ENCODE assay signal across 8 mouse cellular contexts in genomic region chr11:102605553-102606416, GRCm38 (mm10). TPM values are rescaled to one million over a fixed set of nuclear protein-coding genes. Genes with fewer than 3 reads are reported as not detected.
A peak's percentile ranks its signal among the peaks of the same experiment; 100 is the strongest.
DNase-seq lines count a peak whose midpoint lies in the region; ATAC-seq and TF ChIP-seq lines count a peak whose summit lies in the region.

No protein-coding gene starts in this region.

- H3K4me1 ChIP-seq in liver, embryonic 11.5 days (replicated peaks; ENCODE audit: control insufficient read depth, insufficient read depth, low read length): no peaks in the 10 kb centered on the region
- H3K4me1 ChIP-seq in neural tube, embryonic 15.5 days: peaks cover 62% of the 10 kb centered on the region

- no peak for ATAC-seq in liver, embryonic 11.5 days (replicated peaks; ENCODE audit: low FRiP score)
- ATAC-seq in neural tube, embryonic 15.5 days (ENCODE audit: low FRiP score): no peak

- peak overlapping the region; percentile 47 for H3K4me3 ChIP-seq in left cerebral cortex, adult 2 months
- H3K4me3 ChIP-seq in liver, embryonic 11.5 days (ENCODE audit: low read depth, low read length): peak overlapping the region; percentile 53
- peak overlapping the region; percentile 72 for H3K4me3 ChIP-seq in neural tube, embryonic 15.5 days (replicated peaks)

- H3K9me3 ChIP-seq in liver, embryonic 11.5 days (ENCODE audit: control insufficient read depth, low read length): no peaks in the 10 kb centered on the region
- no peaks in the 10 kb centered on the region for H3K9me3 ChIP-seq in neural tube, embryonic 15.5 days (replicated peaks)

- peak overlapping the region; percentile 58 for H3K4me2 ChIP-seq in liver, embryonic 11.5 days
- H3K4me2 ChIP-seq in neural tube, embryonic 15.5 days: peak overlapping the region; percentile 90

- WGBS in liver, embryonic 11.5 days: 4% methylated on average over 62 of the region's 62 CpGs
- under 1% methylated on average over 62 of the region's 62 CpGs for WGBS in neural tube, embryonic 15.5 days

- 0 out of 2 replicates have a peak overlapping the region, but pooled peaks have one; percentile 11 for H3K27ac ChIP-seq in left cerebral cortex, adult 2 months
- peak overlapping the region; percentile 62 for H3K27ac ChIP-seq in liver, embryonic 11.5 days (ENCODE audit: low read depth, low read length)
- H3K27ac ChIP-seq in neural tube, embryonic 15.5 days (replicated peaks): peak overlapping the region; percentile 91

- intact Hi-C loops in left cerebral cortex, adult 2 months (cut with DNase I): loop anchor here (2.0 kb wide), 1 partner anchor 27 kb away; the partner anchor contains the start of gene Gm11627
- intact Hi-C loops in heart, postnatal 14 days (cut with DNase I): loop anchor here (5.0 kb wide), 2 partner anchors 33 to 37 kb away; no protein-coding TSS in a partner anchor

- DNase-seq in left cerebral cortex, adult 2 months (ENCODE audit: extremely low spot score in 1 of 2, low spot score in 2 of 2): no peak
- no peak for DNase-seq in left cerebral cortex, adult 11 months (ENCODE audit: low spot score)
- peak; percentile 72 for DNase-seq in embryo, embryonic 11 days
- DNase-seq in heart, postnatal 14 days: peak; percentile 31
- DNase-seq in liver, embryonic 11.5 days (ENCODE audit: low spot score): peak; percentile 48
- no peak for DNase-seq in adrenal gland, postnatal 14 days
- DNase-seq in spleen, postnatal 36 days (ENCODE audit: low spot score in 2 of 2): no peak

- peaks cover 76% of the 10 kb centered on the region for H3K27me3 ChIP-seq in liver, embryonic 11.5 days (replicated peaks; ENCODE audit: control insufficient read depth, insufficient read depth, low read length)
- H3K27me3 ChIP-seq in neural tube, embryonic 15.5 days (replicated peaks): no peaks in the 10 kb centered on the region

- no peaks in the 10 kb centered on the region for H3K36me3 ChIP-seq in liver, embryonic 11.5 days (ENCODE audit: control insufficient read depth, insufficient read depth, low read length)
- no peaks in the 10 kb centered on the region for H3K36me3 ChIP-seq in neural tube, embryonic 15.5 days

- no peak for TF ChIP-seq CTCF in left cerebral cortex, adult 2 months (IDR thresholded peaks at IDR 0.05)

- peak overlapping the region; percentile 71 for H3K9ac ChIP-seq in liver, embryonic 11.5 days (ENCODE audit: low read depth, low read length)
- H3K9ac ChIP-seq in neural tube, embryonic 15.5 days (replicated peaks): peak overlapping the region; percentile 63

RNA-seq across cellular contexts. Expression of gene Fzd2, which starts 1.6 kb away (rescaled TPM):
- total RNA-seq in left cerebral cortex, adult 2 months (2021): 10 to 100 TPM; 10.9 to 11.7 TPM
- total RNA-seq in heart, postnatal 14 days (2021): 1 to 10 TPM; 5.6 to 7.3 TPM
- 8.4 and 9.0 TPM in 2 replicates for polyA plus RNA-seq in liver, embryonic 11.5 days (2014; fragmentation: Nextera tagmentation; extraction: Ambion mirVana)
- 8.0 and 10.8 TPM in 2 replicates for polyA plus RNA-seq in neural tube, embryonic 15.5 days (2015; fragmentation: Nextera tagmentation; extraction: Ambion mirVana)
- 4.0 and 4.4 TPM in 2 replicates for total RNA-seq in adrenal gland, postnatal 14 days (2021)

RNA-seq across cellular contexts. Expression of gene Gm11627, which starts 26.5 kb away (rescaled TPM):
- total RNA-seq in left cerebral cortex, adult 2 months (2021): 1 to 10 TPM; 4.8 to 5.0 TPM
- total RNA-seq in heart, postnatal 14 days (2021): 1 to 10 TPM in 1 of 2 experiments, under 1 TPM in 1; 0.69 to 1.8 TPM
- polyA plus RNA-seq in liver, embryonic 11.5 days (2014; fragmentation: Nextera tagmentation; extraction: Ambion mirVana): 1.2 and 1.4 TPM in 2 replicates
- polyA plus RNA-seq in neural tube, embryonic 15.5 days (2015; fragmentation: Nextera tagmentation; extraction: Ambion mirVana): 6.6 and 7.1 TPM in 2 replicates
- total RNA-seq in adrenal gland, postnatal 14 days (2021): 0.44 and 0.60 TPM in 2 replicates

RNA-seq across cellular contexts. Expression of gene Gpatch8, which starts 49.6 kb away (rescaled TPM):
- 10 to 100 TPM; 57.1 to 60.5 TPM for total RNA-seq in left cerebral cortex, adult 2 months (2021)
- 10 to 100 TPM; 24.7 to 25.7 TPM for total RNA-seq in heart, postnatal 14 days (2021)
- 30.0 and 35.4 TPM in 2 replicates for polyA plus RNA-seq in liver, embryonic 11.5 days (2014; fragmentation: Nextera tagmentation; extraction: Ambion mirVana)
- 68.2 and 71.6 TPM in 2 replicates for polyA plus RNA-seq in neural tube, embryonic 15.5 days (2015; fragmentation: Nextera tagmentation; extraction: Ambion mirVana)
- total RNA-seq in adrenal gland, postnatal 14 days (2021): 29.7 and 29.9 TPM in 2 replicates

RNA-seq across cellular contexts. Expression of gene Meioc, which starts 57.7 kb away (rescaled TPM):
- not detected for total RNA-seq in left cerebral cortex, adult 2 months (2021)
- not detected for total RNA-seq in heart, postnatal 14 days (2021)
- polyA plus RNA-seq in liver, embryonic 11.5 days (2014; fragmentation: Nextera tagmentation; extraction: Ambion mirVana): 0.25 and 0.36 TPM in 2 replicates
- polyA plus RNA-seq in neural tube, embryonic 15.5 days (2015; fragmentation: Nextera tagmentation; extraction: Ambion mirVana): 0.19 and 0.27 TPM in 2 replicates
- not detected in 2 replicates for total RNA-seq in adrenal gland, postnatal 14 days (2021)

Comparison
In these comparisons a context has a peak if more than half of its experiments do, and no peak if none do; other contexts are left out.
1. DNase-seq: peak in embryo, embryonic 11 days (single experiment), heart, postnatal 14 days (2 of 2) and liver, embryonic 11.5 days (single experiment); none in left cerebral cortex, adult 2 months (0 of 2), left cerebral cortex, adult 11 months (single experiment), adrenal gland, postnatal 14 days (single experiment) and spleen, postnatal 36 days (0 of 2).
2. H3K27ac ChIP-seq: peak in every context shown above with its lines; median percentile 91 in neural tube, embryonic 15.5 days; 62 in liver, embryonic 11.5 days; 11 in left cerebral cortex, adult 2 months.
3. Peak in every context shown above with its lines, with median percentiles within 50 percentile points of each other: H3K4me3 ChIP-seq.